Mouse (Mus musculus) liver, postnatal 0 days (tissue): ENCODE data around the gene Gm20696.

Experiments used
- CTCF ChIP-seq: sonication (generic); IDR thresholded peaks from 2 replicates; pipeline ENCODE4 v1.5.1; 2016; ENCODE audit warnings: antibody characterized with exemption, low read depth
- EP300 ChIP-seq: IDR thresholded peaks from 2 replicates; pipeline ENCODE4 v1.6.1; 2016; ENCODE audit warnings: antibody characterized with exemption, low read depth, mild to moderate bottlenecking

- TF ChIP-seq CTCF (no peak), EP300 (no peak)
Observed at GRCm38 (mm10) chr6:99299196-99299595, 367.4 kb downstream of the Gm20696 start.
